Mouse (Mus musculus) lung, adult 2 months (tissue): ENCODE data around the gene Heatr6.

ENCODE experiments used
- CTCF ChIP-seq: fragments of 200-500 bp; IDR thresholded peaks from 2 replicates; pipeline ENCODE4 v1.5.1; 2011; ENCODE audit warnings: mild to moderate bottlenecking, low read length, control low read depth; ENCODE audit not compliant: insufficient read depth
- POLR2A ChIP-seq: fragments of 200-500 bp; IDR thresholded peaks from 2 replicates; pipeline ENCODE4 v1.6.1; 2011; ENCODE audit warnings: low read depth, mild to moderate bottlenecking, control low read depth, low read length, borderline replicate concordance; ENCODE audit errors: extremely low read depth

DNA sequence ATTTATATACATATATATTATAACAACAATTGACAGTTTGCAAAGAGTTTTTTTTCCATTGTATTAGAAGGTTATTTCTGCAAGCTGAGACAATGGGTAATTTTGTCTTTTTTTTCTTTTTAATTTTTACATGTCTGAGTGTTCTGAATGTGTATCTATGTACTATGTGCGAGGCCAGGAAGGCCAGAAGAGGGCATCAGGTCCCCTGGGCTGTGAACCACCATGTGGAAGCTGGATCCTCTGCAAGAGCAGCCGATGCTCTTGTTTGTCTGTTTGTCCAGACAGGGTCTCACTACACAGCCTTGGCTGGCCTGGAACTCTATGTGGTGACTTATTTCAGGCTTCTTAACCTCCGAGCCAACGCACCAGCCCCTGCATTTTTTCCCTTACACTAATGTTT is 37.6 kb downstream of the Heatr6 start:
- TF ChIP-seq CTCF (no peak), POLR2A (no peak)
